Mouse (Mus musculus): ENCODE results near the gene Cacna2d3. TPM values are rescaled to one million over a fixed set of nuclear protein-coding genes. Genes with fewer than 3 reads are reported as not detected.
A peak's percentile ranks its signal among the peaks of the same experiment; 100 is the strongest.

Cacna2d3 gene
- polyA plus RNA-seq, 1 experiment from 2014 or later, result 42.0 TPM

DNA sequence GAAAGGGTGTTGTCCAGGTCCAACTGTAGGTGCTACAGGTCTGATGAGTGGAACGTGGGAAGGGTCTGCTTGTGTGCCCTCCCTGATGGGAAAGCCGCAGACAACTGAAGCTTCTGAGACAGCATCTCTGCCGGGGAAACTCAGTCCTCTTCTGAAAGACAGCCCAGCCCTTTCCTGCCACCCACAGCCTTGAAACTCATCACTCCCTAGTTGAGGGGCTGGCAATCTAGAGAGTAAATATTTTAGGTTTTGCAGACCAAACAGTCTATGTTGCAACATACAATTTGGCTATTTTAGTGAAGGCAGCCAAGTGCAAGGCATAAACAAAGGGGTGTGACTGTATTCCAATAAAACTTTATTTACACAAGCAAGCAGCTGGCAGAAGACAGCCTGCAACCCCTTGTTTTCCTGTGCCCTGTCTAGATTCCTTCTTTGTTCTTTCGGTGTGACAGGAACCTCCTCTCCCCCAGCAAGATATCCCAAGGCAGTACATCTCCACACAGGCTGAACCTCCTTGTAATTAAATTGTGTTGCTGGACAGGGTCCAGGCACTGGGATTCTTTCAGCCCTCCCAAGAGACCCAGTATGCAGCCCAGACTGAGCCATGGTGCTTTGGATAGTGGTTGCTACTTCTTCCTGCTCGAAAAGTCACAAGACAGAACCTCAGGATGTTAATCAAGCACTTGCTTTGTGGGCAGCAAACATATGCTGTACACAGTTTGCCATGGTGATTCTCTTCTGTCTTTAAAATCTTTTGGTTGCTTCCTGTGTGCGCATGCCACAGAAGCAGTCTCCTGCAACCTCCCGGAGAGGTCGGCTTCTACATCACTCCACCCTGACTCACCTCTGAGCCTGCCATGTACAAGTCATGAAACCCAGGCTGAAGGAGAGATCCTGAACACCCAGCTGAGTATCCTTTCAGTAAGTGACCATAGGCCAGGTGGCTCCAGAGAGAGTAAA lies 317.5 kb downstream of the Cacna2d3 start:
- 72% methylated on average over 8 of the region's 8 CpGs for WGBS
- no peak overlapping the region for H3K4me3 ChIP-seq
- H3K4me2 ChIP-seq, result no peak overlapping the region
- H3K27me3 ChIP-seq, result no peaks in the 10 kb centered on the region
- ATAC-seq (ENCODE audit: low FRiP score), result no peak
- no peak overlapping the region for H3K27ac ChIP-seq
- H3K4me1 ChIP-seq (replicated peaks), result peaks cover 28% of the 10 kb centered on the region
- H3K36me3 ChIP-seq, result no peaks in the 10 kb centered on the region
- no peak overlapping the region for H3K9ac ChIP-seq
- H3K9me3 ChIP-seq, result no peaks in the 10 kb centered on the region

- WGBS, result 42% methylated on average over 8 of the region's 8 CpGs
- no peak for ATAC-seq (ENCODE audit: low FRiP score)
- no peaks in the 10 kb centered on the region for H3K27me3 ChIP-seq
- H3K9ac ChIP-seq, result no peak overlapping the region
- no peak overlapping the region for H3K4me3 ChIP-seq
- H3K9me3 ChIP-seq, result no peaks in the 10 kb centered on the region
- H3K4me1 ChIP-seq (replicated peaks), result peaks cover 28% of the 10 kb centered on the region
- no peak overlapping the region for H3K4me2 ChIP-seq
- no peak overlapping the region for H3K27ac ChIP-seq
- no peaks in the 10 kb centered on the region for H3K36me3 ChIP-seq
Observed at GRCm38 (mm10) chr14:29402471-29402870, 319.2 kb downstream of the Cacna2d3 start.

DNA sequence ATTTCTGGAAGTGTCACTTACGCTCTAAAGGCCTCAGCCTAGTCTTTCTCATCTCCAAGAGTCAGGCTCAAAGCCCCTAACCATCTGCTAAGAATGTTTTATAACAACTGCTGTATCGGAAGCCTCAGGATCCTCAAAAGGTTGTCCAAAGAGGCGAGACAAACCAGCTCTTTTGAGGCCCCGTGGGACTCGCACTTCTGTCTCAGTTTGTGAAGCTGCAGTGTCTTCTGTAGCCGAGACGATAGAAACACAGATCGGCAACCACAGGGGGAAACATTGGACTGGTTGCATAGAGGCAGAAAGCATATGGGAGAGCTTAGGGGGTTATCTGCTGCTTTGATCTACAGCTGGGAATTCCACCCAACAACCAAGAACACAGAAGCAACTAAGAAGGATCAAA lies 327.9 kb downstream of the Cacna2d3 start:
- Histone ChIP-seq H3K4me2 (no peak overlapping the region), H3K27me3 (no peaks in the 10 kb centered on the region), H3K4me3 (no peak overlapping the region), H3K36me3 (no peaks in the 10 kb centered on the region), H3K9me3 (no peaks in the 10 kb centered on the region), H3K27ac (no peak overlapping the region), H3K9ac (no peak overlapping the region), H3K4me1 (replicated peaks) (no peaks in the 10 kb centered on the region)
- 81% methylated on average over 8 of the region's 8 CpGs for WGBS
- no peak for ATAC-seq (ENCODE audit: low FRiP score)

- 94% methylated on average over 3 of the region's 3 CpGs for WGBS
- no peaks in the 10 kb centered on the region for H3K4me1 ChIP-seq (replicated peaks)
- no peaks in the 10 kb centered on the region for H3K27me3 ChIP-seq
- no peak overlapping the region for H3K4me2 ChIP-seq
- H3K4me3 ChIP-seq, result no peak overlapping the region
- no peaks in the 10 kb centered on the region for H3K9me3 ChIP-seq
- H3K9ac ChIP-seq, result no peak overlapping the region
- no peak for ATAC-seq (ENCODE audit: low FRiP score)
- no peaks in the 10 kb centered on the region for H3K36me3 ChIP-seq
- H3K27ac ChIP-seq, result no peak overlapping the region
Observed at GRCm38 (mm10) chr14:29392851-29393250, 328.8 kb downstream of the Cacna2d3 start.

DNA sequence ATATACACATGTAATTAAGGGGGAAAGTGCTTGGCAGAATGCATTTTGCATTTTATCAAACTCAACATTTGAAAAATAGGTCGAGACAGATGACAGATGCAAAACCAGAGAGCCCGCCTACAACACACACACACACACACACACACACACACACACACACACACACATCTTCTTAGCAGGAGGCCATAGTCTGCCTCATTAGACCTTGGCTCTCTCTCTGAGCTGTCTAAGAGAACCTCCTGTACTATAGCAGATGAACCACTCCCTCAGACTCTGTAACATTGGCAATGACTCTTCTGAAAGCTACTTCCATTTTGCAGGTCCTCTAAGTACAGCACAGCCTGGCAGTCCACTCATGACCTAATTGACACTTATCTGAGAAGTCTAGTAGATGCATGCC lies 330.2 kb downstream of the Cacna2d3 start:
- Histone ChIP-seq H3K27ac (no peak overlapping the region), H3K4me3 (no peak overlapping the region), H3K4me1 (replicated peaks) (no peaks in the 10 kb centered on the region), H3K4me2 (no peak overlapping the region), H3K9ac (no peak overlapping the region), H3K36me3 (no peaks in the 10 kb centered on the region), H3K9me3 (no peaks in the 10 kb centered on the region), H3K27me3 (no peaks in the 10 kb centered on the region)
- no peak for ATAC-seq (ENCODE audit: low FRiP score)
- WGBS, result 94% methylated on average over 2 of the region's 2 CpGs

DNA sequence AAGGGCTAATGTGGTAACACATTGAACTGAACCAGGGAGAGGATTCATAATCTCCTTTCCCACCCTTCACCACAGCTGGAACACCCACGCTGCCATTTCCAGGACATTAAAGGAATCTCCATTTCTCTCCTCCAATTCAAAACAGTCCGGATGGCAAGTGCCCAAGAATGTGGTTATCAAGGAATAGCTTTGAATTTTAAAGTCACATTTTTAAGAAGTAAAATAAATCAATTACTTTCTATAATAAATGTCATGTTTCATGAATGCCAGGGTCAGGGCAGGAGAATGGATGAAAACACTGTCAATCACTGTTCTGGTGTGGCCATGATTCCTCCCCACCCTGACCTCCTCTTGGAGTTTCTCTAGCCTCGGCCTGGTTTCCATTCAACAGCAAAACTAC lies 333.9 kb downstream of the Cacna2d3 start:
- no peak overlapping the region for H3K9ac ChIP-seq
- H3K4me2 ChIP-seq, result no peak overlapping the region
- no peaks in the 10 kb centered on the region for H3K9me3 ChIP-seq
- H3K27ac ChIP-seq, result no peak overlapping the region
- 88% methylated on average over 3 of the region's 3 CpGs for WGBS
- ATAC-seq (ENCODE audit: low FRiP score), result no peak
- H3K4me3 ChIP-seq, result no peak overlapping the region
- H3K27me3 ChIP-seq, result no peaks in the 10 kb centered on the region
- no peaks in the 10 kb centered on the region for H3K4me1 ChIP-seq (replicated peaks)
- no peaks in the 10 kb centered on the region for H3K36me3 ChIP-seq

GRCm38 (mm10) chr14:29385500-29385899 lies 336.2 kb downstream of the Cacna2d3 start:
- Histone ChIP-seq H3K9me3 (no peaks in the 10 kb centered on the region), H3K4me2 (no peak overlapping the region), H3K27ac (no peak overlapping the region), H3K36me3 (no peaks in the 10 kb centered on the region), H3K4me1 (replicated peaks) (no peaks in the 10 kb centered on the region), H3K9ac (no peak overlapping the region), H3K27me3 (no peaks in the 10 kb centered on the region), H3K4me3 (no peak overlapping the region)
- no peak for ATAC-seq (ENCODE audit: low FRiP score)

DNA sequence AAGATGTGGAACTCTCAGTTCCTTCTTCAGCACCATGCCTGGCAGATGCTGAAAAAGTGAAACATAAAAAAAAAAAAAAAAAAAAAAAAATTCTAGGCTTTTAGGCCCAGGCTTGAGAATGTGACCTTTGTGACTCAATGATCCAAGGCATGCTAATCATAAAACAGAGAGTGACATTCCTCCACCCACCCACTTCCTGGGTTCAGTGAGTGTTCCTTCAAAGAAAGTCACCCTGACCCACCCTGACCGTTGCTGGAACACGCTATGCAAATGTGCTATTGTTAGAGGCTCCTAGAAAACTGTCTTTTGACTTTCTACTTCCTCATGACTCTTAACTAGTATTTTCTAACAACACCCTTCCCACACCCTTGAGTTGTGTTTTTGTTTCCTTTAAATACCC lies 338.9 kb downstream of the Cacna2d3 start:
- 77% methylated on average over 2 of the region's 2 CpGs for WGBS
- no peak overlapping the region for H3K27ac ChIP-seq
- H3K4me2 ChIP-seq, result no peak overlapping the region
- no peak overlapping the region for H3K9ac ChIP-seq
- H3K4me1 ChIP-seq (replicated peaks), result no peaks in the 10 kb centered on the region
- H3K4me3 ChIP-seq, result no peak overlapping the region
- no peak for ATAC-seq (ENCODE audit: low FRiP score)
- no peaks in the 10 kb centered on the region for H3K27me3 ChIP-seq
- no peaks in the 10 kb centered on the region for H3K9me3 ChIP-seq
- H3K36me3 ChIP-seq, result no peaks in the 10 kb centered on the region

DNA sequence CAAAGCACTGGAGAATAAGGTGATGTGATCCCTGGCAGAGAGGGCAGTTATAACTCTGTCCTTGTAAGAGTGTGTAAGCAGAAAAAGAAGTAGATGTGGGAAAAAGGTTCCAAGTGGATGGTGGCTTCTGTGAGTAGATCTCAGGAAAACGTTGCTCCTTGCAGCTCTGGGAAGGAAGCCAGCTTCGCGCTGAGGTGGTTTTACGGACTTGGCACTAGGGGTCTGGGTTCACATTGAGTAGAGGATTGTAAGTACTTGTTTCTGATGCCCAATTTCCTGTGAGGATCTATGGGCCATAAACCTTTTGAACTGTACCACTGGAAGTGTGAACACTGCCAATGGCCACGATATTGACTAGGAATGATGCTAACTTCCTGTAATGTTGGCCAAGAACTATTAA lies 354.8 kb downstream of the Cacna2d3 start:
- Histone ChIP-seq H3K9me3 (no peaks in the 10 kb centered on the region), H3K4me1 (replicated peaks) (peaks cover 10% of the 10 kb centered on the region), H3K27me3 (no peaks in the 10 kb centered on the region), H3K4me2 (no peak overlapping the region), H3K27ac (no peak overlapping the region), H3K9ac (no peak overlapping the region), H3K4me3 (no peak overlapping the region), H3K36me3 (no peaks in the 10 kb centered on the region)
- 96% methylated on average over 5 of the region's 5 CpGs for WGBS
- no peak for ATAC-seq (ENCODE audit: low FRiP score)

GRCm38 (mm10) chr14:29362448-29362847 lies 359.2 kb downstream of the Cacna2d3 start:
- Histone ChIP-seq H3K36me3 (no peaks in the 10 kb centered on the region), H3K4me1 (replicated peaks) (peaks cover 10% of the 10 kb centered on the region), H3K9ac (no peak overlapping the region), H3K27ac (no peak overlapping the region), H3K4me2 (no peak overlapping the region), H3K9me3 (no peaks in the 10 kb centered on the region), H3K27me3 (no peaks in the 10 kb centered on the region), H3K4me3 (no peak overlapping the region)
- no peak for ATAC-seq (ENCODE audit: low FRiP score)
- WGBS, result 37% methylated on average over 3 of the region's 3 CpGs

GRCm38 (mm10) chr14:29350627-29351026 lies 371.0 kb downstream of the Cacna2d3 start:
- H3K9me3 ChIP-seq, result no peaks in the 10 kb centered on the region
- no peak overlapping the region for H3K9ac ChIP-seq
- 0 out of 2 replicates have a peak, but pooled peaks cover 2% of the 10 kb centered on the region for H3K27me3 ChIP-seq
- no peak overlapping the region for H3K4me3 ChIP-seq
- H3K4me2 ChIP-seq, result no peak overlapping the region
- H3K4me1 ChIP-seq (replicated peaks), result 0 out of 2 replicates have a peak, but pooled peaks cover 4% of the 10 kb centered on the region
- no peak overlapping the region for H3K27ac ChIP-seq
- no peaks in the 10 kb centered on the region for H3K36me3 ChIP-seq
- no peak for ATAC-seq (ENCODE audit: low FRiP score)
- WGBS, result 50% methylated on average over 4 of the region's 4 CpGs

GRCm38 (mm10) chr14:29341581-29341980 lies 380.1 kb downstream of the Cacna2d3 start:
- H3K27me3 ChIP-seq, result no peaks in the 10 kb centered on the region
- no peaks in the 10 kb centered on the region for H3K9me3 ChIP-seq
- H3K4me3 ChIP-seq, result no peak overlapping the region
- peak overlapping the region; percentile 63 for H3K27ac ChIP-seq
- H3K36me3 ChIP-seq, result no peaks in the 10 kb centered on the region
- no peak overlapping the region for H3K4me2 ChIP-seq
- H3K9ac ChIP-seq, result no peak overlapping the region
- H3K4me1 ChIP-seq (replicated peaks), result peaks cover 16% of the 10 kb centered on the region
- 83% methylated on average over 6 of the region's 6 CpGs for WGBS
- no peak for ATAC-seq (ENCODE audit: low FRiP score)

GRCm38 (mm10) chr14:29340728-29341127 lies 380.9 kb downstream of the Cacna2d3 start:
- Histone ChIP-seq H3K4me1 (replicated peaks) (peaks cover 16% of the 10 kb centered on the region), H3K27ac (peak overlapping the region; percentile 80), H3K4me2 (no peak overlapping the region), H3K36me3 (no peaks in the 10 kb centered on the region), H3K9me3 (no peaks in the 10 kb centered on the region), H3K9ac (no peak overlapping the region), H3K4me3 (no peak overlapping the region), H3K27me3 (no peaks in the 10 kb centered on the region)
- WGBS, result 25% methylated on average over 5 of the region's 5 CpGs
- no peak for ATAC-seq (ENCODE audit: low FRiP score)
